Mouse (Mus musculus) midbrain, embryonic 11.5 days (tissue): Measurements from ENCODE around the gene Olfr433. TPM values are rescaled to one million over a fixed set of nuclear protein-coding genes. Genes with fewer than 3 reads are reported as not detected.
"Not testable (repeated sequence)": the region's sequence is repeated elsewhere in the genome, so short reads cannot be mapped to it uniquely, and the experiment has no call there.

ENCODE experiments used
- ATAC-seq: fragments of 200-750 bp; cut with Nextera tagmentation; 2 replicates; pipeline ENCODE4 v1.8.0; 2017; ENCODE audit warnings: moderate TSS enrichment, moderate library complexity; ENCODE audit not compliant: low FRiP score
- DNase-seq: peaks from one replicate; pipeline ENCODE4 v3.0.0; 2015; ENCODE audit warnings: low spot score; ENCODE audit errors: missing footprints
- H3K27ac ChIP-seq: fragments of 300-500 bp; sonication (generic); 2 replicates; pipeline ENCODE4 v1.5.1; 2014; ENCODE audit warnings: low read depth, low read length
- H3K27me3 ChIP-seq: fragments of 300-500 bp; sonication (generic); 2 replicates; pipeline ENCODE4 v1.6.1; 2014; ENCODE audit warnings: mild to moderate bottlenecking, low read length, moderate library complexity, mixed read lengths; ENCODE audit not compliant: control insufficient read depth, insufficient read depth
- H3K36me3 ChIP-seq: fragments of 300-500 bp; sonication (generic); 2 replicates; pipeline ENCODE4 v1.6.1; 2014; ENCODE audit warnings: mild to moderate bottlenecking, low read length, moderate library complexity, mixed read lengths; ENCODE audit not compliant: control insufficient read depth, insufficient read depth
- H3K4me1 ChIP-seq: fragments of 300-500 bp; sonication (generic); 2 replicates; pipeline ENCODE4 v1.6.1; 2014; ENCODE audit warnings: low read length; ENCODE audit not compliant: control insufficient read depth, insufficient read depth
- H3K4me2 ChIP-seq: fragments of 300-500 bp; sonication (generic); 2 replicates; pipeline ENCODE4 v1.6.1; 2014; ENCODE audit warnings: mild to moderate bottlenecking, moderate library complexity
- H3K4me3 ChIP-seq: fragments of 300-500 bp; sonication (generic); 2 replicates; pipeline ENCODE4 v1.5.1; 2014; ENCODE audit warnings: low read depth, low read length
- H3K9ac ChIP-seq: fragments of 300-500 bp; sonication (generic); 2 replicates; pipeline ENCODE4 v1.6.1; 2014; ENCODE audit warnings: low read length
- H3K9me3 ChIP-seq: fragments of 300-500 bp; sonication (generic); 2 replicates; pipeline ENCODE4 v1.6.1; 2016; ENCODE audit warnings: low read length; ENCODE audit not compliant: control insufficient read depth
- WGBS: fragments of 180-500 bp; shearing (Covaris S2); extraction: QIAGEN DNeasy Blood & Tissue Kit; methylation state at CpG from one replicate; pipeline ENCODE4 v1.1.7; 2014; 5-methylcytosine and 5-hydroxymethylcytosine counted together
- polyA plus RNA-seq: library from polyadenylated mRNA; unstranded; fragments of >200 nt; fragmentation: Nextera tagmentation; extraction: Ambion mirVana; gene quantifications from 2 replicates; pipeline ENCODE4 v1.2.1, GENCODE M21; 2014

Gene Olfr433
- polyA plus RNA-seq = not detected in 2 replicates

- H3K27me3 ChIP-seq = no peaks in the 10 kb centered on the region
- no peak within 1 kb of the TSS for H3K27ac ChIP-seq
- H3K36me3 ChIP-seq = no peaks in the 10 kb centered on the region
- H3K4me1 ChIP-seq = no peaks in the 10 kb centered on the region
- no peak within 1 kb of the TSS for H3K9ac ChIP-seq
- WGBS = 89% methylated on average over 7 of the region's 7 CpGs
- no peaks in the 10 kb centered on the region for H3K9me3 ChIP-seq
- H3K4me3 ChIP-seq = no peak within 1 kb of the TSS
- ATAC-seq = no peak
- no peak within 1 kb of the TSS for H3K4me2 ChIP-seq
- no peak for DNase-seq
These were observed at the start of gene Olfr433 for GRCm38 (mm10) chr1:174040523-174041177. TSS of gene Olfr433 (plus strand) at chr1:174040705.

GRCm38 (mm10) chr1:173995003-173995402 is 45.5 kb upstream of the Olfr433 start:
- Histone ChIP-seq H3K9ac (no peak overlapping the region), H3K4me3 (no peak overlapping the region), H3K4me2 (no peak overlapping the region), H3K27ac (no peak overlapping the region), H3K4me1 (no peaks in the 10 kb centered on the region), H3K36me3 (no peaks in the 10 kb centered on the region), H3K9me3 (no peaks in the 10 kb centered on the region), H3K27me3 (no peaks in the 10 kb centered on the region)
- ATAC-seq (0 out of 2 replicates have a peak, but pooled peaks have one; percentile 22), DNase-seq (no peak)
- 87% methylated on average over 4 of the region's 4 CpGs for WGBS

GRCm38 (mm10) chr1:174004352-174005109 is 36.0 kb upstream of the Olfr433 start:
- not testable (repeated sequence) for H3K9me3 ChIP-seq, H3K36me3 ChIP-seq, H3K4me1 ChIP-seq, H3K27me3 ChIP-seq, H3K4me2 ChIP-seq, H3K27ac ChIP-seq, H3K4me3 ChIP-seq, H3K9ac ChIP-seq, ATAC-seq
- WGBS = 83% methylated on average over 2 of the region's 3 CpGs
- DNase-seq = peak; percentile 8

GRCm38 (mm10) chr1:174007050-174007449 is 33.5 kb upstream of the Olfr433 start:
- H3K36me3 ChIP-seq, H3K27me3 ChIP-seq, H3K27ac ChIP-seq, H3K4me3 ChIP-seq, DNase-seq, H3K9ac ChIP-seq, ATAC-seq, H3K4me1 ChIP-seq, H3K9me3 ChIP-seq, H3K4me2 ChIP-seq: not testable (repeated sequence)

- H3K27me3 ChIP-seq = no peaks in the 10 kb centered on the region
- WGBS = 59% methylated on average over 1 of the region's 1 CpGs
- H3K4me2 ChIP-seq = no peak within 1 kb of the TSS
- H3K9me3 ChIP-seq = no peaks in the 10 kb centered on the region
- H3K4me1 ChIP-seq = no peaks in the 10 kb centered on the region
- ATAC-seq (0 out of 2 replicates have a peak, but pooled peaks have one; percentile 22), DNase-seq (no peak)
- H3K36me3 ChIP-seq = no peaks in the 10 kb centered on the region
- H3K9ac ChIP-seq = no peak within 1 kb of the TSS
- no peak within 1 kb of the TSS for H3K4me3 ChIP-seq
- H3K27ac ChIP-seq = no peak within 1 kb of the TSS
These were observed 8.8 kb upstream of the Olfr433 start, which contains the start of gene Ifi205 for GRCm38 (mm10) chr1:174031698-174032097. TSS of gene Ifi205 (minus strand) at chr1:174031810.

- Histone ChIP-seq H3K9ac (no peak overlapping the region), H3K4me3 (no peak overlapping the region), H3K4me2 (no peak overlapping the region), H3K36me3 (no peaks in the 10 kb centered on the region), H3K4me1 (no peaks in the 10 kb centered on the region), H3K27me3 (no peaks in the 10 kb centered on the region), H3K9me3 (no peaks in the 10 kb centered on the region), H3K27ac (no peak overlapping the region)
- DNase-seq (no peak), ATAC-seq (no peak)
- 74% methylated on average over 4 of the region's 4 CpGs for WGBS
These were observed 4.7 kb upstream of the Olfr433 start for GRCm38 (mm10) chr1:174035841-174036240.

- Histone ChIP-seq H3K4me1 (no peaks in the 10 kb centered on the region), H3K27me3 (no peaks in the 10 kb centered on the region), H3K27ac (no peak overlapping the region), H3K36me3 (no peaks in the 10 kb centered on the region), H3K9ac (no peak overlapping the region), H3K4me2 (no peak overlapping the region), H3K4me3 (no peak overlapping the region), H3K9me3 (no peaks in the 10 kb centered on the region)
- WGBS = 91% methylated on average over 3 of the region's 3 CpGs
- DNase-seq (no peak), ATAC-seq (no peak)
These were observed 2.0 kb upstream of the Olfr433 start for GRCm38 (mm10) chr1:174038480-174038879.

GRCm38 (mm10) chr1:174042091-174042884 is 1.8 kb downstream of the Olfr433 start:
- H3K4me1 ChIP-seq, H3K9me3 ChIP-seq, H3K4me2 ChIP-seq, H3K27ac ChIP-seq, H3K4me3 ChIP-seq, H3K9ac ChIP-seq, H3K27me3 ChIP-seq, H3K36me3 ChIP-seq, ATAC-seq, DNase-seq: not testable (repeated sequence)
- WGBS = 90% methylated on average over 12 of the region's 12 CpGs

- Histone ChIP-seq H3K9me3 (no peaks in the 10 kb centered on the region), H3K27me3 (no peaks in the 10 kb centered on the region), H3K4me2 (no peak overlapping the region), H3K4me1 (no peaks in the 10 kb centered on the region), H3K27ac (no peak overlapping the region), H3K36me3 (no peaks in the 10 kb centered on the region), H3K9ac (no peak overlapping the region), H3K4me3 (no peak overlapping the region)
- no peak for DNase-seq
- ATAC-seq = no peak
- 76% methylated on average over 2 of the region's 2 CpGs for WGBS
These were observed 3.9 kb downstream of the Olfr433 start for GRCm38 (mm10) chr1:174044431-174044830.
